Mouse (Mus musculus) kidney, adult 18-20 months (tissue): ENCODE measurements around the gene Cast.
A peak's percentile ranks its signal among the peaks of the same experiment; 100 is the strongest.

Experiments
- DNase-seq: peaks from one replicate; pipeline ENCODE4 v3.0.0; 2021

The Cast gene

GRCm38 (mm10) chr13:74808152-74808929 is at the start of gene Cast:
Cast (minus strand) TSS chr13:74808810.
- DNase-seq = no peak

DNA sequence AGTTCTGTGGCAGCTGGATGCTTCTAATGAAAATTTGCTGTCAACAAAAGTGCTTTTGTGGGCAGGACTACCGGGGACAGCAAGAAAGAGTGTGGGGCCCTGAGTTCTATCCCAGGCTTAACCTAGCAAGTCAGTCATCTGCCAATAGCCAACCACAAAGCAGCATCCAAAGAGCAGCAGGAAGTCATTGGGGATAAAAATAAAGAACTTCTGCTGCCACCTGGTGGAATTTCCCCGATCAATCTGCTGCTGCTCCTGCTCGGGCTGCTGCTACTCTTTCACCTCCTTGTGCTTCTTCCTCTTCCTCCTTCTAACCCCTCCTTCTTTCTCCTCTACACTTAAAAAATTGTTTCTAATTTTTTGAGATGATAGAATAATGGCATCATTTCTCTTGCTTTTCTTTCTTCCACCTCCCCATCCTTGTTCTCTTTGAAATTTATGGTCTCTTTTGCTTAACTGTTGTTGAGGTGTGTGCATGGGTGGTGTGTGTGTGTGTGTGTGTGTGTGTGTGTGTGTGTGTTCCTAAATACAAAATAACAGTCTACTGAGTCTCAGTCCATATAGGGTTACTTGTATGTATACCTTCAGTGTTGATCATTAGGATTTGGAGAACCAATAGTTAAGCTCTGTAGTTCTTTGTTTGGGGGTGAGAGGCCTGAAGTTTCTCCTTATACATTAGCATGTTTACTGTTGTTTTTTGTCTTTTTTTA is 45.9 kb upstream of the Cast start:
- DNase-seq = peak; percentile 70

- DNase-seq = no peak
These were observed 42.2 kb upstream of the Cast start for GRCm38 (mm10) chr13:74850823-74851222.

- DNase-seq = no peak
These were observed 37.3 kb upstream of the Cast start for GRCm38 (mm10) chr13:74845886-74846285.

DNA sequence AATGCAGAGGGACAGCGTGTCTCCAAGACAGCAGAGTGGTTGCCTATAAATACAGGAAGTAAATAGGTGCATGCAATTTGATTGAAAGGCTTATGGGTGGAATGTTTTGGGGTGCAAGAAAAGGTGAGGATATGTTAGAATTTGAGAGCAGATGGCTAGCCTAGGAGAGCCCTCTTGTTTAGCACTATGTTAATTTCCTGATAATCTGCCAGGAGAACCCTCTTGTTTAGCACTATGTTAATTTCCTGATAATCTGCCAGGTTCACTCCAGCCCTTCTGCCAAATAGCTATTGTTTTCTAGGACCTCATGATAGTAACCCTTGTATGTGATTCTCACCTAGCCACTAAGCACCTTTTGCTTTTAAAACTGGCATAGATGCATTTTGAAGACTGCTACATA is 25.9 kb upstream of the Cast start:
- DNase-seq = no peak

GRCm38 (mm10) chr13:74822095-74822494 is 13.5 kb upstream of the Cast start:
- no peak for DNase-seq

GRCm38 (mm10) chr13:74815753-74816152 is 7.1 kb upstream of the Cast start:
- no peak for DNase-seq

- peak; percentile 81 for DNase-seq
These were observed 1.0 kb downstream of the Cast start for GRCm38 (mm10) chr13:74807446-74808151.

GRCm38 (mm10) chr13:74806934-74807333 is 1.7 kb downstream of the Cast start:
- no peak for DNase-seq

- DNase-seq = no peak
These were observed 14.2 kb downstream of the Cast start for GRCm38 (mm10) chr13:74794435-74794834.

DNA sequence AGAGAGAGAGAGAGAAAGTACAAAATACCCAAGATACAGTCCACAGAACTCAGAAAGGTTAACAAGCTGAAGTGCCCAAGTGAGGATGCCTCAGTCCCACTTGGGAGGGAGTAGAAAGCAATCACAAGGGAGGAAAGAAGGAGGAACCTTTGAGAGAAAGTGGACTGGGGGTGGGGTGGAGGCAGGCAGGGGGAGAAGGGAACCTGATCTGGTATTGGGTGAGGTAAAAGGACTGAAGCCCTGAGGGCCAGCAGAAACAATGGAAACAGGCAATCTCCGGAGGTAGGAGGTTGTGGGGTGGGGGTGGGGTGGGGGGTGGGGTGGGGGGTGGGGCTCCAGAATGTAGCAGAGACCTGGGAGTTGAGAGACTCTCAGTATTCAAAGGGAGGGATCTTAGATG is 20.9 kb downstream of the Cast start:
- DNase-seq = no peak

- DNase-seq = no peak
These were observed 36.5 kb downstream of the Cast start for GRCm38 (mm10) chr13:74772151-74772550.

DNA sequence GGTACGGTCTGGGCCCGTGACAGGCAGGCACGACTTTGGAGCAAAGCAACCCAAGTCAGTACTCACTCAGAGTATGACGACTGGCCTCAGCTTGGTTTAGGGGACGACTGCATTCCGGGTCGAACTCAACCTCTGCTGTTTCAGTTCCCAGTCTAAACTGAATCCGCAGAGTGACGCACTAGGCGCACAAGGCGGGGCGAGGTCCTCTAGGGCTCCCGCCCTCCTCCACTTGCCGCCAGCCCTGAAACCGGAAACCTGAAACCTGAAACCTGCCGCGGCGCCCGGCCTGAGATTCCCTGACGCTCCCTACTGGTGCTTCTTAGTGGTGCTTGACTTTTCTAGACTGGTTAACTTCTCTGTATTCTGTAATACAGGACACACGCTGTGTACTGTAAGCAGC is 38.1 kb downstream of the Cast start:
- peak; percentile 93 for DNase-seq

DNA sequence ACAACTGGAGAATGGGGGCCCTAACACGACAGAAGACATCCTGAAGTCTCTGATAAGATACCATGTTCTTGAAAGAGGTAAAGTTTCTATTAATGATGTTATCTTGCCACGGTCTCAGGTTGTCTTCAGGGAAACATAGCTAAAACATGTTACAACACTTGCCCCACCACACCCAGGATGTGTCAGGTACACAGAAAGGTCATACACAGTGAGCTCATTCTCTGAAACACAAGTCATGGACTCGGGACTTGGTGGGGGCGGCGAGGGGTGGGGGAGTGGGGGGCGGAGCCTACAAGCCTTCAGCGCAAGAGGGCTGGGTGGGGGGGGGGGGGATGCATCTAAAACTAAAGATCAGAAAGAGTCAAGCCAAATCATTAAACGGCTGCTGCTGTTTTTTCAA is 38.7 kb downstream of the Cast start:
- DNase-seq = no peak

- no peak for DNase-seq
These were observed 41.4 kb downstream of the Cast start for GRCm38 (mm10) chr13:74767186-74767585.

- no peak for DNase-seq
These were observed 45.9 kb downstream of the Cast start for GRCm38 (mm10) chr13:74762741-74763140.

DNA sequence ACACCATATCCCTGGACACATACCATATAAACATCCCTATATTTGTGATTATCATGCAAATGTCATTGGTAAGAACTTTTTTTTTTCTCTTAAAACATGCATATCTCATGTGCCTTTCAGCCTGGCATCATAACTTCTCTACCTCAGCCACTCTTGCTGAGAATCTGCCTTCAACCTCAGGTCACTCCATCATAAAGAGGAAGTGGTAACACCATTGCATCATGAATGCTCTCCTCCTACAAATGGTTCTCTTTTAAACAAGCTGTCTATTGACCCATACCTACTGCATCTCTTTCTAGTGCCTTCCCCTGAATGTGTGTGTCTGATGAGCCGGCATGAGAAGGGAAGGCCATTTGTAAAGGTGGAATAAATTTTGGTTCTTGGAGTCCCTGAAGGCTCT is 49.5 kb downstream of the Cast start:
- DNase-seq = no peak

GRCm38 (mm10) chr13:74743219-74743618 is 65.4 kb downstream of the Cast start:
- DNase-seq = peak; percentile 4

- no peak for DNase-seq
These were observed 72.2 kb downstream of the Cast start for GRCm38 (mm10) chr13:74736396-74736795.

DNA sequence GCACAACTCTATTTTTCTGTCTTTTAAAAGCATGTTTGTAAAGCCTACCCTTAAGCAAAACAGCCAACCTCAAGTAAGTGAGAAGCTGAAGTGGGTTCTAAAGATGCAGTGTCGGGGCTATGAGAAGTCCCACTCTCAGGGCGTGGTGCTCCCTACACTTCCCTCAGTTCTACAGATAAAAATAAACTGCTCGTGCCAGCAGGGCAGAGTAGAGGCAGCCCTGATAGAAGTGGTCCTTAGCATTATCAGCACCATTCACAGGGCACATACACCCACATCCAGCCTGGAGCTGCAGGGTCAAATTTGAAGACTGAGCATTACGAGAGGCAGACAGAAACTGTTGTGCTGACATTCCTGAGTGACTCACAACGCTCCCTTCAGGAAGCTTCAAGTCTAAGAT is 72.8 kb downstream of the Cast start:
- DNase-seq = no peak

- DNase-seq = no peak
These were observed 74.9 kb downstream of the Cast start for GRCm38 (mm10) chr13:74733726-74734125.

GRCm38 (mm10) chr13:74719002-74719401 is 89.6 kb downstream of the Cast start:
- DNase-seq = no peak

GRCm38 (mm10) chr13:74696225-74696624 is 112.4 kb downstream of the Cast start:
- DNase-seq = no peak
